Mouse (Mus musculus) yolk sac, embryonic 10.5 days (tissue): Measurements from ENCODE around the gene Gpr183.

Experiments
- DNase-seq: peaks from one replicate; pipeline ENCODE4 v3.0.0-alpha.2; 2017; ENCODE audit warnings: low spot score

Gpr183 gene

DNA sequence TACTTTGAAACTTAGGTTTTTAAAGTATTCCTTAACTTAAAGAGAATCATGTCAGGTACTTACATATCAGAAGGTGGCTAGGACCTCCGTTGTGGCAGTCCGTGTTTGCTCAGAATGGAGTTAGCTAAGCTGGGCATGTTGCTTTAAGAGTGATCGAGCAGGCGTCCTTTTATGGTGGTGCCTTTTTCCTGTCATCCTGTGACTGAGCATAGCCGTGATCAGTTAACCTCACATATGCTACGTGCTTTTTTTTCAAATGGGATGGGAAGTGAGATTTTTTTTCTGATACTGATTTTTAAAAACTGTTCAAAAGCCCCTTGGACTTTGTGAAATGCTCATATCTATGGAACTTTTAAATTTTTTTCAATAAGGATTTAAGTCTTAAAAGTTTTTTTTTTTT lies at the start of gene Gpr183:
Gene Gpr183, minus strand, starts transcription at position 206 of the 400 bp plus-strand sequence.
- no peak for DNase-seq

DNA sequence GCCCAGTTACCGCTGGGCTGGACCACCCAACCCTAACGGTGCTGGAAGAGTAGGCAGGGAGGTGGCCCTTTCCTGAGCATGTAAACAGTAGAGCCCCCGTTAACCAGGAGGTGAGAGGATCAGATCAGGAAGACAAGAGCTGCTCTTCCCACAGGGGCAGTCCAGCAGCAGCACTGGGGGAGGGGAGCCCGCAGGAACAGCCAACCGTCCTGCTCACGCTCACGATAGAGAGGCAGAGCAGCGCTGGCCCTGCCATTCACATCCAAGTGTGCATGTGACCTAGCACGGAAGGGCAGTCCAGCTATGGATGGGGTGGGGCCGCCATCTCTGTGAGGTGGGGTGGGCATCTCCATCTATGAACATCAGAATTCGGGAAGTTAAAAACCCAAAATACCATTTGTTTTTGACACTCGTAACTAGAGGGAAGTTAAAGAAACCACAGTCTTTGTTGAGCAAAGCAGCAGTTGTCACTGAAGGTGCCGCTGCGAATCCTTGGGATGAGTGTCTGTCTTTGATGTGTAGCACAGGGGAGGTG lies 48.5 kb upstream of the Gpr183 start:
- no peak for DNase-seq

DNA sequence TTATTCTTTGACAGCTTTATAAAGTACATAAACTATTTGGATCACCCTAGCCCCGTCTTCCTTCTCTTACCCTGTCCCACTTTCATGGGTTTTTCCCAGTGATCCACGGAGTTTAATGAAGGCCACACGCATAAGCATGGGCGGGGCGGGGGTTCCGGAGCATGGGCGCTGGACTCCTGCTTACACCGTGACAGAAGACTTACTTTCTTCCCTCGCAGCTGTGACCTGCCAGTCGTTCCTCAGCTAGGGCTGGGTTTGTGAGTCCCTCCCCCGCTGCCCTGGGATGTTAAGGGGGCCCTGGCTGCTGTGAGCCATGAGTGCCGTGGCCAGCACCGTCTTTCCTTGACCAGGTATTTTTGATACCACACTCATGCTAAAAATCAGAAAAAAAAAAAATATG lies 47.8 kb upstream of the Gpr183 start:
- DNase-seq = no peak

DNA sequence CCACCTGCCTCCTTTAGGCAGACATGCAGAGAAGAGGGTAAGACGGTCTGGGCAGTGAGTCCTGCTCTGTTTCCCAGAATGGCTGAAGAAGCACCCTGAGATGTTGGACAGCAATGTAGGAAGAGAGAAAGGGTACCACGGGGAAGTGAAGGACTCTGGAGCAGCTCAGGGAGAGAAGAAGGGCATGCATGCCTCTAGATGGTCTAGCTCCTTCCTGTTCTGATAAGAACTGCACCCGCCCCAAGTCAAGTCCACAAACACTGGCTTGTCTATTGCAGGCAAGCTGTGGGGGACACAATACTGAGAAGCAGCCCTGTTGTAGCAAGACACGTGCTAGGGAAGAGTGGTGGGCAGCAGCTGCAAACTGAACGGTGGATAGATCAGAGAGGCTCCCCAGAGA lies 47.2 kb upstream of the Gpr183 start:
- no peak for DNase-seq

DNA sequence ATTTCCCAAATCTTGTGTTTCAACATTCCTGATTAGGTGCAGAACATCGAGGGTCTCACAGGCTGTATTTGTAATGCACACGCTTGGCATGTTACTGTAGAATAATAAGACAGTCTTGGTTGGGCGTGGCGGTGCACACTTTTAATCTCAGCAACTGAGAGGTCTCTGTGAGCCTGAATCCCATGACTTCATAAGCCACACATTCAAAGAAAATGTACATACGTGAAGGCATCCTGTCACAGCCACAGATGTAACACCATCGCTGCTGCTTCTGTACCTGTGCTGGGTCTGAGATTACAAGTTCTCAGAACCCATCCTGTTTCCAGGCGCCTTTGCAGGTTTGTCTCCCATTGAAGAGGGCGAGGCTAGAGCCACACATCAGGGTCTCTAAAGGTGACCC lies 46.8 kb upstream of the Gpr183 start:
- DNase-seq = no peak

DNA sequence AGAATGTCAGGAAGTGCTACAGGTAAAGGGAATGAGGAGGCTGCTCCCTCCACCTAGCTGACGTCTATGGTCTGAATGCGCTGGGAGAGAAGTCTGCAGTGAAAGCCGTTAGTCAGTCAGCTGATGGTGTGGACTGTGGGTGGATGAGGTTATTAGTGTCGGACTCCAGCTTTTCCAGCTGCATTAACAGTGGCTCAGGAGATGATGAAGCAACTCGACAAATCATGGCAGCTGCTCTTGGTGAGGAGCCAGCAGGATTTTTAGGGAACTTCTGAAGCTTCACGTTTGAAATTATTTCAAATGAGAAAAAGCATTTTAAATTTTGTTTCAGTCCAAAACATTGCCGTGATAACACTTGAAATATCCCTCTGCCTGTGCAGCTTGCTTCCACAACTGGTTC lies 45.3 kb upstream of the Gpr183 start:
- DNase-seq = no peak

DNA sequence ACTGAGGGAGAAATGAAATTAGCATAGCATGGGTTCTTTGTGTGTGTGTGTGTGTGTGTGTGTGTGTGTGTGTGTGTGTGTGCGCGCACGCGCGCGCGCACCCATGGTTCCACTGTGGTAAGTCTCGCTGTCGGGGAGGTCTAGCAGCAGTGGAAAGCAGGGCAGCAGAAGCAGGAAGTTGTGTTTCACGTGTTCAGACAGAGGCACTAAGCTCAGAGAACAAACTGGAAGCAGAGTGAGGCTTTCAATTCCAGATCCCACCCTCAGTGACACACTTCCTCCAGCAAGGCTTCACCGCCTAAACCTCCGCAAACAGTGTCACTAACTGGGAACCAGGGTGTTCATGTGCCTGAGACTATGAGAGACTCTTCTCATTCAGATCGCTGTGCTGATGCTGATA lies 44.5 kb upstream of the Gpr183 start:
- no peak for DNase-seq

DNA sequence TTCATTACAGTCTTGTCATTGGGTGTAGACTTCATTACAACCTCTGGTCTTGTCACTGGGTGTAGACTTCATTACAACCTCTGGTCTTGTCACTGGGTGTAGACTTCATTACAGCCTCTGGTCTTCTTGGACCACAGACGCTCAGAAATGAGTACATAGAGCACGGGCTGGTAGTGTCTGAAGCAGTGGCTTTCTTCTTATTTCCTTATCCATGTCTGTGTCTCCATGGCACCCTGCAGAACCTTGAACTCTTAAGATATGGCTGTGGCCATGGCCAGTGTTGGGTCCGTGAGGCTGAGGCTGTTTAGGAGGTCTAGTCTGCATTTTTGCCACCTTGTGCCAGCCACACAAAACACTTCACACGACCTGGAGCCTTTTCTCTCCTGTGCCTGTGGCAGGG lies 43.3 kb upstream of the Gpr183 start:
- no peak for DNase-seq

DNA sequence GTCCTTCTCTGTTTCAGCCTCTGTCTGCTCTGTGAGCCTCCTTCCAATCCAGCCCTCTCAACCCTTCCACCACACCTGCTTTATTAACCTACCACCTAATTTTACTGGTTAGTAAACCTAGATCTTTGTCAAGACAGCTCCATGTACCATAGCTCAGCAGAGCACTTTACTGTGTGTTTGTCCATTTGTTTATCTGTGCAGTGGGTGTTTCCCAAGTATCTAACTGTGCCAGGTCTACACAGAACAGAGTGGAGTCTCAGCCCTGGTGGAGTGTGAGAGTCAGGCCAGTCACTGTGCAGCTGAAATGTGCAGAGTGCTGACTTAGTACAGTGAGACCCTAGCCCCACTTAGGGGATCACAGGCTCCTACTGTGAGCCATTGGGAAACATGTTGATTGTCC lies 38.8 kb upstream of the Gpr183 start:
- no peak for DNase-seq

DNA sequence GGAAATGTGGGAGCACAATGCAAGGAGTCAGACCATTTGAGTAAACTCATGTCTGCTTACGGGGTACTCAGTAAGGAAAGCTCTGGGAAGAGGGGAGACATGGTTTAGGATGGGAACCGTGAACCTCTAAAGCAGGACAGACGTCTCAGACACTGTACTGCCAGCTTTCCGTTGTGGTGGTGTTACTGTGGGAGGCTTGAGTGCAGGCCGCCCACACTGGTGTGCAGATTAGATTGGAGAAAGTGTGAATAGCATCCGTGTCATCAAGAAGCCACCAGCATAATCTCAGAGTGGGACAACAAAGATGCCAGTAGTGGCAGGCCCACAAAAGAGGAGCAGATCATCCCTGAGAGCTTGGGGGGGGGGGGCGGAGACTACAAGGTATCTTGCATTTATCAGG lies 37.2 kb upstream of the Gpr183 start:
- no peak for DNase-seq

DNA sequence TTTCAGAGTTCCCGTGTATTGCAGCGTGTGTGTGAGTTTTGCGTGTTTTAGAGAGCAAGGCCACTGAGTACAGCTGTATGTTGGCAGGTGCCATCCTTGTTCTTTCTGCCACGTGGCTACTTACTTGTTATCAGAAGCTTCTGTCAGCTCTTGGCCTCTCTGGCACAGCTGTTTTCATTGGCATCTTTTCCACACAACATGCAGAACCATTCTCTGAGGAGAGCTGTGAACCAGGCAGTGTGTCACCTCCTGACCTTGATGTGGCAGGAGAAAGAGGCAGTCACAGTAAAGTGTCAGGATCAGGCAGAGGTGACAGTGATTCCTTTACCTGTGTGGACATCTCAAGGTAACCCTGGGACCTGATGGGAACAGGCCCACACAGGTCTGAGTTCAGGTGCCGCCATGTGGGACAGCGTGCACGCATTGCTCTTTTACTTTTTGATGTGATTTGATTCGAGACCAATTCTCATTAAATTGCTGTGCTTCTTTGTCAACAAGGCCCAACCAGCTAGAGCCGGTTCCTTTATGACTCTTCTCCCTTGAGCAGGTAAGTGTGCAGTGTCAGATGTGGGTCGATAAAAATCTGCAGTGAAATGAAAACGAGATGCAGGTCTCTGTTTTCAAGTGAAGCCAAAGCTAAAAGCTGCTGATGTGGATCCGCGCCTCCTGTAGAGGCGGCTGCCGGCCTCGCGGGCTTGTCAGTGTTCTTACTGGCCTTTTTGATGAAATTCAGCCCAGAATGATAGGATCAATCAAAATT lies 35.5 kb upstream of the Gpr183 start:
- no peak for DNase-seq

DNA sequence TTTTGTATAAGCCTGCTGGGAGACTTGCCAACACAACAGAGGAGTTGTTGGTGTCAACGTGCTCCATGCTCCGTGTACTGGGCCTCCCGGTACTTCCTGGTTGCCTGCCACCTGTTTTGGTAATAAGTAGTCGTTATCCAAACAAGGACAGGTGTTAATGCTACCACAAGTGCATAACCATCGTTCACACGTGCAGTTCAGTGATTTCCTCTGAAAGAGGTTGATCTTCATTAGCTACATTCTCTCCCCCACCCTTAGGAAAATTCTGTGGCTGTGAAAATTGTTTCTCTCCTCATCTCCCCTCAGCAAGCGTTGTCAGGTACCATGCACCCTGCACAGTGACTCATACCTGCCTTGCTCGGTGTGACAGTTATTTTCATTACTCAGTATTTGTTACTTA lies 34.5 kb upstream of the Gpr183 start:
- DNase-seq = no peak

DNA sequence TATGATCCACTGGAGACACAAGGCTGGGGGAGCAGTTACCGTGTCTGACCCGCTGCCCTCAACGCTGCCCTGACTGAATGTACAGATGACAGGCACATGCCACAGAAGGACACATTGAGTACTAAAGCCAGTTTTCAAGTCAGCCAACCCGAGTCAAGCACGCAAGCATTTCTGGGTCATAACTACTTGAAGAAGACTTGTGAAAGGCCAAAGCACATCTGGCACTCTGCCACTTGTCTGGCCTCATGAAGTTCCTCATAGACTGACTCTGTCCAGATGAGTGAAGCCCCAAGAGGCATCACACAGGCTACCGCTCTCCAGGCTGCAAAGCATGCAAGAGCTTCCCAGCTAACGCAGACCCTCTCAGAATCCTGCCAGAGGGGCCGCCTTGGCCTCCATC lies 31.8 kb upstream of the Gpr183 start:
- no peak for DNase-seq

DNA sequence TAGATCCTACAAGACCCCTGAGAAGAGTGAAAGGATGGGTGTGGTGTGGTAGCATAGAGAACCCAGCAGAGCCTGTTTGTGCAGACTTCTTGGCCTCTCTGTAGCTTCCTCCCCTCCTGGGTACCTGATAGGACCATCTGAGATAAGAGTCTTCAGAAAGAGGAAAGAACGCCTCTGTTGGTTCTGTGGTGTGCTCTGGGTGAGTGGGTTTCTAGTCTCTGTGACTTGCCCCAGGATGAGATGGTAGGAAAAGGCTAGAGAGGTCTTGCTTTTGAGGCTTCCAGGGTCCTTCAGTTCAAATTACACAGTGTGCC lies 30.5 kb upstream of the Gpr183 start:
- no peak for DNase-seq

DNA sequence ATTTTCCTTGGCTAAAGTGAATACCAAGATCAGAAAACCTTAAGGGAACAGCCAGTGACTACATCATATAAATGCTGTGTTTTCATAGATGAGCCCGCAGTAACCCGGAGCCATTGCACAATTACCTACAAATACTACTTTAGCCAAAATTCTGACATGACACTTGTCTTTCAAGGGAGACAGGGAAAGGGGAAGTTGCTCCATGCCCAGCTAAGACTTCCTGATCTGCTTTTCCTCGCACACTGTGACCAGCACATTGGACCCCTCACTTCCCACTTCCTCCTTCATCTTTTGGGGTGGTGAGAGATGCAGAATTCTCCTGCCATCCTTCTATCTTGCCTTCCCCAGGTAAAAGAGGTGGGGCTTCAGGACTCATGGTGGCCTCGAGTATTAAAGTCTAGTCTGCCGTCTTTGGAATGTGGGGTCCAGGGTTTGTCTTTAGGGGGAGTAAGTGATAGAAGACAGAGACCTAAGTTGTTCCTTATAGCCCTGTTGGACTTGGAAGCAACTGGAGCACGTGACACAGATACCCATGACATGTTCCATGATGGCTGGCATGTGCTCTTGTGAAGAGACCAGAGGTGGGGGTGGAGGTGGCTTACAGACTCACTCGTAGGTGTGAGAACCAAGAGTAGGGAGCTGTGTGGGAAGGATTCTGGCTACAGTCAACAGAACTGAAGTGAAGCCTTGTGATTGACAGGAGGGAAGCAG lies 30.0 kb upstream of the Gpr183 start:
- no peak for DNase-seq

DNA sequence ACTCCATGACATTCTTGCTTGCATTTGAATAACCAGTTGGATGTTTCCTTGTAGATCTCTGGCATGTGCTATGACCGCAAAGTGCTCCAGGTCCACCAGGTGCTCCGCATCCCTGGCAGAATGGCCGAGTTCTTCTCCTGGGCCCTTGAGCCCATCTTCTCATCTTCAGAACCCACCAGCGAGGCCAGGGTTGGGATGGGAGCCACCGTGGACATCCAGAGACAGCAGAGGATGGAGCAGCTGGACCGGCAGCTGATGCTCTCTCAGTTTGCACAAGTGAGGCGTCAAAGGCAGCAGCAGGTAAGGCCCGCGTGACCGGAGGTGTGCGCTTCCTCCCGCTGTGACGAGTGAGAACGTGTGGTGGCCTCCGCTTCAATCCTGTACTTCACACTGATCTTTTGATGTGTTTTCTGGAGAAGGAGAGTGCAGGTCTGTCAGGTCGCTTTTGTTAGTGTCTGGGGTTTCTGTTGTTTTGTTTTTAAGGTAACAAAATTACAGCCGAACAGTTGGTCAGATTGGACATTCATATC lies 29.2 kb upstream of the Gpr183 start:
- no peak for DNase-seq

DNA sequence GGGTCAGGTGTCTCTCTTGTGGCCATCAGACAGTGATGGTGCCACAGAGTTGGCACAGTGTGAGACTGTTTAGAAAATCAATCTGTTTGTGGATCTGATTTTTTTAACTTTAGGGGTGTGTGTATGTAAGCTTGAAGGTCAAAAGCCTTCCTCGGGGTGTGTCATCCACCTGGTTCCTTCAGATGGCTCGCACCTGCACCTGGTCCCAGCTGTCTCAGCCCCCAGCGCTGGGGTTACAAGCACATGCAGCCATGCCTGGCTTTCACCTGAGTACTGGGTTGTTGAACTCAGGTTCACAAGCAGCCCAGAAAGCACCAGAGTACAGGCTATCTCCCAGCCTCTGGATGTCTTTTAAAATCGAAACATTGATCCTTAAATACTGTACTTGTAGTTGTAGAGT lies 28.6 kb upstream of the Gpr183 start:
- DNase-seq = no peak

DNA sequence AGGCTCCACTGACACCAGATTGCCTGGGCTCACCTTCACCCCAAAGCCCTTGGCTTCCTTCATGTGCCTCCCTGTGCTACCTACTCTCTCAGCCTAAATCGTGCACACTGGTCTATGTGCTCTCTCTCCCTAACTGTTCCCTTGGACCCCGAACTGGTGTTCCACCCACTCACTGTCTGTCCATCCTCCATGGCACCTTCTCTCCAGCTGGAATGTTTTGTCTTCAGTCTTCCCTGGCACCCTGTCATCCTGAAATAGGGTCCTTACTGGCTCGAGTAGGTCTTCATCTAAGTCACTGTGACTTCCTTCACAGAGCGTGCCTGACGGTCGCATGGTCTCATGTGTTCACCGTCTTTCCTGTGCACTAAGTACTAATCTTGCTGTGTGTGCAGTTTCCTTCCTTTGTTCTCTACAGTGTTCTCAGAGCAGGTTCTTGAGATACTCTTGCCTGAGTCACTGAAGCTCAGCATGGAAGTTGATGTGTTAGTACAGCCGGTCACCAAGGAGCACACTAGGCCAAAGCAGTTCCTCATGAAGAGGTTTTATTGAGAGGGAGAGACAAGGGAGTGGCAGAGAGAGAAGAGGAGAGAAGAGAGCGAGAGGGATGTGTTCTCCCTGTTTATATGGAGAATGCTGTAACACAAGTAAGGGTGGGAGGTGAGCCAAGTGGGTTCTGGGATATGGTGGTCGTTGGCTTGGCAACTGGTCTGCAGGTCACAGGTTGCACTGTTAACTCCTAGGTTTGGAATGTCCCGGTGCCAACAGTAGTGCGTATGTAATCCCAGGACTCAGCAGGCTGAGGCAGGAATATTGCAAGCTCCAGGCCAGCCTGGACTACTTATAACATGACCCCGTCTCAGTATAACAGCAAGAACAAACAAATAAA lies 27.6 kb upstream of the Gpr183 start:
- no peak for DNase-seq

DNA sequence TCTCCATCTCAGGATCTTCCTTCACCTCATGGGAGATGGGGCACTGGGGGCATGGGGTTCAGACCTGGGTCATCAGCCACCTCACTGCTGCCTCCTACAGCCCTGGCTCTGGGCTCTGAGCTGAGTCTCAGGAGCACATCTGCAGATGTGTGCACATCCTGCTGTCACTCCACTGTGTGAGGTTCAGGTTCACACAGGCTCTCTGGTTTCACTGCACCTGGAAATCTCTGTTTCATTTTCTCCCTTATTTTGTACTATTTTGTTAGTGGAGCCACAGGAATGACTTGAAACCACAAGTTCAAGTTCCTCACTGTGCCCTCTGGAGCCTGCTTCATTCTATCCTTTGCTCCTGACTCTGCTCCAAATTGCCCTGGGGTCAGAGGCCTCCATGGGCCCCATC lies 26.9 kb upstream of the Gpr183 start:
- no peak for DNase-seq

DNA sequence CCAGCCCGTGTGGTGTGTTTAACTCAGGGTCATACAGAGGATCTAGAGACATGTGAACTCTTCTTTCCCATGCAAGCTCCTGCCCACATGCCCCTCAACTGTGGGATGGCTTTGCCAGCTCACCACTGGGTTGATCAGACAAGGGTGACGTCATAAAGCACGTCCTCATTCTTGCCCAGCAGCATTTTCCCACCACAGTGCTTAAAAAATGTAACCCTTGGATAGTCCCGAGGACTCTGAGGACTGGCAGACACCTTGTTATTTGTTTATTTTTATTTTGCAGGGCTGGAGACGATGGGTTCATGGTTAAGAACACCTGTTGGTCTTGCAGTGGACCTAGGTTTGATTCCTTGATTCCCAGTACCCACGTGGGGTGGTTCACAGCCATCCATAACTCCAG lies 25.9 kb upstream of the Gpr183 start:
- no peak for DNase-seq

DNA sequence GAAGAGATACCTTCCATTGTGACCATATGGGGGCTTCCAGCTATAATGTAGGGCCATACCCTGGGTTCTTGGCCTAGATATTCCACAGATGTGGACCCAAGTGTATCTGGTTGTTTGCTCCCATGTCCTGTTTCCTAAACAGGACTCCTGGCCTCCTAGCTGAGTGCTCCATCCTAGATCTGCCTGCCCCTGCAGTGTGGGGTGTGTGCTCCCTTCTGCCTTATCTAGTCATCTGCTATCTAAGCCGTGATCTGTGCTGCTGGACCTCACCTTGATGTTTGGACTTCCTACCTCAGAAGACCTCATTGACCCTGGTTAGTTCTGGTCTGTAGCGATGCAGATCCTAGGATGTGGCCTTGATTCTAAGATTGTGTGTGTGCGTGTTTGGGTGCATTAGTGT lies 24.9 kb upstream of the Gpr183 start:
- no peak for DNase-seq

DNA sequence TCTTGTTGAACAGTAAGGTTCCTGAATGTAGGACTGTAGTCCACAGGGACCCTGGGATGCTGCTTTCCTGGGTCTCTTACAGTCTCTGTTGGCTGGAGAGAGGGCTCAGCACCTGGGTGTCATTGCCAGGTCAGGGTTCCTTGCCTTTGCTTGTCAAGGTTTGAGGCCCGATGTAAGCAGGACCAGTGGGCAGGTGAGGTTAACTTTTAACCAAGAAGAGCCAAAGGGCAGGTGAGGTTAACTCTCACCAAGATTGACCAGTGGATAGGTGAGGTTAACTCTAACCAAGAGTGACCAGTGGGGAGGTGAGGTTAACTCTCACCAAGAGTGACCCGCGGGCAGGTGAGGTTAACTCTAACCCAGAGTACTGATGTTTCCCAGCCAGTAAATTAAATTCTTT lies 24.3 kb upstream of the Gpr183 start:
- DNase-seq = peak; percentile 45

DNA sequence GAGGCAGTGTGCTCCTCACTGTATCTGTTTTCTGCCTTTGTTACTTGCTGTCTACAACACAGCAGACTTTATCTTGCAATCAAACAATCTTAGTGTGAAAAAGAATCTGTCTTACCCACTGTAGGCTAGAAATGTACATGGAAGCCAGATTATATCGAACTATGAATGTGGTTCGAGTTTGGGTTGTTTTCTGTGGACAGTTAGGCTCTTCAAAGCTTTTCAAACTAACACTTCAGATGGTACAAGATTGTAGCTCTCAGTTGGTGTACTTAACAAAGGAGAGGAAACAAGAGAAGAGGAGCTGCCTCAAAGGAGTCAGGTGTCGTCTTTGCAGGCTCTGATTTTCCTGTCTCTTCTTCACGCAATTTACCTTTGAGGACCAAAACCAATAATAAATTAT lies 22.7 kb upstream of the Gpr183 start:
- DNase-seq = no peak
